8 mouse cellular contexts compared by ENCODE assay signal in genomic region chr4:43266623-43267322, GRCm38 (mm10). TPM values are rescaled to one million over a fixed set of nuclear protein-coding genes. Genes with fewer than 3 reads are reported as not detected.
DNase-seq lines count a peak whose midpoint lies in the region; ATAC-seq and TF ChIP-seq lines count a peak whose summit lies in the region.

Gene Atp8b5 (plus strand): TSS chr4:43267159.

- no peaks in the 10 kb centered on the region for H3K27me3 ChIP-seq in embryonic facial prominence, embryonic 15.5 days
- H3K27me3 ChIP-seq in limb, embryonic 13.5 days, result no peaks in the 10 kb centered on the region
- no peaks in the 10 kb centered on the region for H3K27me3 ChIP-seq in midbrain, embryonic 16.5 days (ENCODE audit: control insufficient read depth, insufficient read depth, low read depth, low read length)

- TF ChIP-seq POLR2A in bone marrow macrophage, adult 2 months (IDR thresholded peaks at IDR 0.05; ENCODE audit: borderline replicate concordance, low read depth, low read length), result no peak

- H3K9ac ChIP-seq in embryonic facial prominence, embryonic 15.5 days, result no peak within 1 kb of the TSS
- H3K9ac ChIP-seq in limb, embryonic 13.5 days, result peak within 1 kb of the TSS; percentile 40; the same call in 1 of the 2 replicates
- peak within 1 kb of the TSS; percentile 62 for H3K9ac ChIP-seq in midbrain, embryonic 16.5 days (ENCODE audit: low read depth, low read length)

- DNase-seq in 3T3-L1 (ENCODE audit: low read depth, low spot score), result peak; percentile 95
- peak; percentile 78 for DNase-seq in heart, adult 8-10 months (ENCODE audit: low spot score)
- DNase-seq in kidney, adult 9 months, result peak; percentile 90
- peak; percentile 50 to 57 for DNase-seq in spleen, postnatal 36 days (ENCODE audit: low spot score in 2 of 2)

- peak; percentile 87 for ATAC-seq in embryonic facial prominence, embryonic 15.5 days (ENCODE audit: insufficient number of reproducible peaks, low FRiP score, low TSS enrichment, low read depth)
- ATAC-seq in limb, embryonic 13.5 days (ENCODE audit: low FRiP score, low read depth), result peak; percentile 89
- ATAC-seq in midbrain, embryonic 16.5 days, result peak; percentile 99

- no peak within 1 kb of the TSS for H3K27ac ChIP-seq in bone marrow macrophage, adult 2 months (ENCODE audit: insufficient read depth, low read depth, low read length)
- H3K27ac ChIP-seq in embryonic facial prominence, embryonic 15.5 days (replicated peaks), result no peak within 1 kb of the TSS; the same call in 1 of the 2 replicates
- H3K27ac ChIP-seq in limb, embryonic 13.5 days, result no peak within 1 kb of the TSS
- peak within 1 kb of the TSS; percentile 60 for H3K27ac ChIP-seq in midbrain, embryonic 16.5 days (ENCODE audit: low read length)

- H3K4me2 ChIP-seq in embryonic facial prominence, embryonic 15.5 days (replicated peaks), result peak within 1 kb of the TSS; percentile 61
- peak within 1 kb of the TSS; percentile 66 for H3K4me2 ChIP-seq in limb, embryonic 13.5 days (replicated peaks)
- H3K4me2 ChIP-seq in midbrain, embryonic 16.5 days (ENCODE audit: low read length), result peak within 1 kb of the TSS; percentile 62

- WGBS in embryonic facial prominence, embryonic 15.5 days, result 2% methylated on average over 19 of the region's 19 CpGs
- WGBS in limb, embryonic 13.5 days, result 2% methylated on average over 19 of the region's 19 CpGs
- under 1% methylated on average over 19 of the region's 19 CpGs for WGBS in midbrain, embryonic 16.5 days

- H3K9me3 ChIP-seq in embryonic facial prominence, embryonic 15.5 days (replicated peaks), result no peaks in the 10 kb centered on the region
- no peaks in the 10 kb centered on the region for H3K9me3 ChIP-seq in limb, embryonic 13.5 days
- H3K9me3 ChIP-seq in midbrain, embryonic 16.5 days (replicated peaks; ENCODE audit: control insufficient read depth, low read length, poor library complexity, severe bottlenecking), result no peaks in the 10 kb centered on the region

- H3K36me3 ChIP-seq in embryonic facial prominence, embryonic 15.5 days, result no peaks in the 10 kb centered on the region
- H3K36me3 ChIP-seq in limb, embryonic 13.5 days, result no peaks in the 10 kb centered on the region
- no peaks in the 10 kb centered on the region for H3K36me3 ChIP-seq in midbrain, embryonic 16.5 days (ENCODE audit: control insufficient read depth, insufficient read depth, low read length)

- H3K4me3 ChIP-seq in bone marrow macrophage, adult 2 months (ENCODE audit: insufficient read depth, low read length), result peak within 1 kb of the TSS; percentile 16; the same call in 1 of the 2 replicates
- H3K4me3 ChIP-seq in embryonic facial prominence, embryonic 15.5 days (replicated peaks), result peak within 1 kb of the TSS; percentile 37
- peak within 1 kb of the TSS; percentile 46 for H3K4me3 ChIP-seq in limb, embryonic 13.5 days
- peak within 1 kb of the TSS; percentile 46 for H3K4me3 ChIP-seq in midbrain, embryonic 16.5 days (ENCODE audit: low read depth, low read length)

- peaks cover 16% of the 10 kb centered on the region for H3K4me1 ChIP-seq in bone marrow macrophage, adult 2 months (ENCODE audit: control insufficient read depth, insufficient read depth, low read length)
- H3K4me1 ChIP-seq in embryonic facial prominence, embryonic 15.5 days, result peaks cover 5% of the 10 kb centered on the region
- H3K4me1 ChIP-seq in limb, embryonic 13.5 days, result 0 out of 2 replicates have a peak, but pooled peaks cover 7% of the 10 kb centered on the region
- peaks cover 10% of the 10 kb centered on the region for H3K4me1 ChIP-seq in midbrain, embryonic 16.5 days (ENCODE audit: control insufficient read depth, insufficient read depth, low read length)

- no peak for TF ChIP-seq CTCF in bone marrow macrophage, adult 2 months (IDR thresholded peaks at IDR 0.05; ENCODE audit: low read depth, low read length)

RNA-seq across cellular contexts. Expression of gene Atp8b5, which starts in this region (rescaled TPM):
- not detected in 2 replicates for polyA plus RNA-seq in bone marrow macrophage, adult 2 months (2012; ENCODE audit: insufficient read depth, insufficient read length, missing spikeins)
- polyA plus RNA-seq in embryonic facial prominence, embryonic 15.5 days (2015; fragmentation: Nextera tagmentation; extraction: Ambion mirVana), result 0.42 and 0.63 TPM in 2 replicates
- under 1 TPM in 1 of 4 experiments, not detected in 3; 0.09 TPM for total RNA-seq in heart, adult 8-10 months (2022)
- 0.70 and 0.71 TPM in 2 replicates for polyA plus RNA-seq in limb, embryonic 13.5 days (2015; fragmentation: Nextera tagmentation; extraction: Ambion mirVana)
- polyA plus RNA-seq in midbrain, embryonic 16.5 days (2015; fragmentation: Nextera tagmentation; extraction: Ambion mirVana), result 0.72 and 0.90 TPM in 2 replicates

Comparison
In these comparisons a context has a peak if more than half of its experiments do, and no peak if none do; other contexts are left out.
1. Peak in ATAC-seq, H3K4me3 ChIP-seq and H3K4me2 ChIP-seq in embryonic facial prominence, embryonic 15.5 days; RNA of the gene not detected or under 1 TPM.
2. Peak in DNase-seq in heart, adult 8-10 months; RNA of the gene not detected or under 1 TPM.
3. Peak in ATAC-seq, H3K4me3 ChIP-seq, H3K9ac ChIP-seq and H3K4me2 ChIP-seq in limb, embryonic 13.5 days; RNA of the gene not detected or under 1 TPM.
4. Peak in ATAC-seq, H3K4me3 ChIP-seq, H3K27ac ChIP-seq, H3K9ac ChIP-seq and H3K4me2 ChIP-seq in midbrain, embryonic 16.5 days; RNA of the gene not detected or under 1 TPM.